Mouse (Mus musculus): Measurements from ENCODE around the gene Kidins220. TPM values are rescaled to one million over a fixed set of nuclear protein-coding genes. Genes with fewer than 3 reads are reported as not detected.

Kidins220 gene
- polyA plus RNA-seq, 1 experiment: 161 TPM

GRCm38 (mm10) chr12:24933206-24933775 is 41.4 kb upstream of the Kidins220 start:
- 67% methylated on average over 1 of the region's 1 CpGs for WGBS
- TF ChIP-seq POLR2A (IDR thresholded peaks at IDR 0.05; ENCODE audit: borderline replicate concordance, insufficient read depth, low read length) (no peak), CTCF (IDR thresholded peaks at IDR 0.05; ENCODE audit: borderline replicate concordance, insufficient read depth, low read depth, low read length) (no peak)
- Histone ChIP-seq H3K27me3 (ENCODE audit: control insufficient read depth, insufficient read depth, low read length) (no peaks in the 10 kb centered on the region), H3K27ac (ENCODE audit: insufficient read depth, low read length) (no peak overlapping the region), H3K4me3 (replicated peaks; ENCODE audit: insufficient read depth, low read depth, low read length) (no peak overlapping the region), H3K4me1 (ENCODE audit: control insufficient read depth, insufficient read depth, low read length) (peaks cover under 1% of the 10 kb centered on the region)
- DNase-seq: no peak

GRCm38 (mm10) chr12:24933996-24934395 is 40.7 kb upstream of the Kidins220 start:
- WGBS: 84% methylated on average over 3 of the region's 3 CpGs
- Histone ChIP-seq H3K4me3 (replicated peaks; ENCODE audit: insufficient read depth, low read depth, low read length) (no peak overlapping the region), H3K27me3 (ENCODE audit: control insufficient read depth, insufficient read depth, low read length) (no peaks in the 10 kb centered on the region), H3K27ac (ENCODE audit: insufficient read depth, low read length) (no peak overlapping the region), H3K4me1 (ENCODE audit: control insufficient read depth, insufficient read depth, low read length) (no peaks in the 10 kb centered on the region)
- no peak for TF ChIP-seq CTCF (IDR thresholded peaks at IDR 0.05; ENCODE audit: borderline replicate concordance, insufficient read depth, low read depth, low read length)
- no peak for TF ChIP-seq POLR2A (IDR thresholded peaks at IDR 0.05; ENCODE audit: borderline replicate concordance, insufficient read depth, low read length)
- no peak for DNase-seq

GRCm38 (mm10) chr12:24936281-24936680 is 38.4 kb upstream of the Kidins220 start:
- no peak for DNase-seq
- no peaks in the 10 kb centered on the region for H3K4me1 ChIP-seq (ENCODE audit: control insufficient read depth, insufficient read depth, low read length)
- H3K27ac ChIP-seq (ENCODE audit: insufficient read depth, low read length): no peak overlapping the region
- H3K4me3 ChIP-seq (replicated peaks; ENCODE audit: insufficient read depth, low read depth, low read length): no peak overlapping the region
- TF ChIP-seq POLR2A (IDR thresholded peaks at IDR 0.05; ENCODE audit: borderline replicate concordance, insufficient read depth, low read length) (no peak), CTCF (IDR thresholded peaks at IDR 0.05; ENCODE audit: borderline replicate concordance, insufficient read depth, low read depth, low read length) (no peak)
- no peaks in the 10 kb centered on the region for H3K27me3 ChIP-seq (ENCODE audit: control insufficient read depth, insufficient read depth, low read length)
- WGBS: 51% methylated on average over 1 of the region's 1 CpGs

DNA sequence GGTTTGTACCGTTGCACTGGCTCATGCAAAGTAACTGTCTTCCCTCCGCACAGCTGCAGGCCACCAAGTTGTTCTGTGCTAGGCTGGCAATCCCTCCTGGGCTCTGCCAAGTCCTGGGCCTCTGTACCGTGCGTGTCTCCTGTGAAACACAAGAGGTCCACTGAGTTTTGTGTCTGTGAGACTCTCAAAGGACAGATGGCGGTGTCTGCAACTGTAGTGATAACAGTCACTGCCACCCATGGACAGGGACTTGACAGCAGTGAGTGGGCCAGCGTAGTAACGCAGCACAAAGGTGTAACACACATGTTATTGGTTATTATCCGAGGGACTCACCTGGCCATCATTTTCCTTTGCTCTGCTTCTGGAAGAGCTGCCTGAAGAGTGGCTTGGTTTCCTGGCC is 35.4 kb upstream of the Kidins220 start:
- no peak for TF ChIP-seq POLR2A (IDR thresholded peaks at IDR 0.05; ENCODE audit: borderline replicate concordance, insufficient read depth, low read length)
- no peak for TF ChIP-seq CTCF (IDR thresholded peaks at IDR 0.05; ENCODE audit: borderline replicate concordance, insufficient read depth, low read depth, low read length)

GRCm38 (mm10) chr12:24942619-24943287 is 32.0 kb upstream of the Kidins220 start:
- WGBS: 75% methylated on average over 9 of the region's 9 CpGs
- DNase-seq: no peak
- no peaks in the 10 kb centered on the region for H3K4me1 ChIP-seq (ENCODE audit: control insufficient read depth, insufficient read depth, low read length)
- H3K27ac ChIP-seq (ENCODE audit: insufficient read depth, low read length): no peak overlapping the region
- H3K27me3 ChIP-seq (ENCODE audit: control insufficient read depth, insufficient read depth, low read length): no peaks in the 10 kb centered on the region
- TF ChIP-seq CTCF (IDR thresholded peaks at IDR 0.05; ENCODE audit: borderline replicate concordance, insufficient read depth, low read depth, low read length) (no peak), POLR2A (IDR thresholded peaks at IDR 0.05; ENCODE audit: borderline replicate concordance, insufficient read depth, low read length) (no peak)
- no peak overlapping the region for H3K4me3 ChIP-seq (replicated peaks; ENCODE audit: insufficient read depth, low read depth, low read length)

More for the DNA sequence above, 35.4 kb upstream of the Kidins220 start:
- no peak overlapping the region for H3K4me3 ChIP-seq (replicated peaks; ENCODE audit: insufficient read depth, low read depth, low read length)
- no peaks in the 10 kb centered on the region for H3K27me3 ChIP-seq (ENCODE audit: control insufficient read depth, insufficient read depth, low read length)
- H3K4me1 ChIP-seq (ENCODE audit: control insufficient read depth, insufficient read depth, low read length): no peaks in the 10 kb centered on the region
- DNase-seq: no peak
- H3K27ac ChIP-seq (ENCODE audit: insufficient read depth, low read length): no peak overlapping the region
- 86% methylated on average over 8 of the region's 8 CpGs for WGBS

DNA sequence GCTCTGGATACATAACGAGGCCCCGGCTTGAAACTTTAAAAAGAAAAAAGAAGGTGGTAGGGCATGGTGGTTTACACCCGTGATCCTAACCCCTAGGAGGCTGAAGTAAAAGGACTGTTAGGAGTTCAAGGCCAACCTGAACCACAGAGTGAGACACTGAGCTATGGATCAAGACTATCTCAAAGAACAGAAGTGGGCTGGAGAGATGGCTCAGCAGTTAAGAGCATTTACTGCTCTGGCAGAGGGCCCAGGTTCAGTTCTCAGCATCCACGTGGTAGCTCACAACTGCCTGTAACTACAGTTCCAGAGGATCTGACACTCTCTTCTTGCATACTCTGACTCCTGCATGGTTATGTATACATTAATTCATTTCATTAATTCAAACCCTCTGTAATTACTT is 31.3 kb upstream of the Kidins220 start:
- 74% methylated on average over 4 of the region's 4 CpGs for WGBS
- no peak overlapping the region for H3K4me3 ChIP-seq (replicated peaks; ENCODE audit: insufficient read depth, low read depth, low read length)
- no peaks in the 10 kb centered on the region for H3K27me3 ChIP-seq (ENCODE audit: control insufficient read depth, insufficient read depth, low read length)
- DNase-seq: no peak
- H3K4me1 ChIP-seq (ENCODE audit: control insufficient read depth, insufficient read depth, low read length): no peaks in the 10 kb centered on the region
- no peak overlapping the region for H3K27ac ChIP-seq (ENCODE audit: insufficient read depth, low read length)
- TF ChIP-seq CTCF (IDR thresholded peaks at IDR 0.05; ENCODE audit: borderline replicate concordance, insufficient read depth, low read depth, low read length) (no peak), POLR2A (IDR thresholded peaks at IDR 0.05; ENCODE audit: borderline replicate concordance, insufficient read depth, low read length) (no peak)

DNA sequence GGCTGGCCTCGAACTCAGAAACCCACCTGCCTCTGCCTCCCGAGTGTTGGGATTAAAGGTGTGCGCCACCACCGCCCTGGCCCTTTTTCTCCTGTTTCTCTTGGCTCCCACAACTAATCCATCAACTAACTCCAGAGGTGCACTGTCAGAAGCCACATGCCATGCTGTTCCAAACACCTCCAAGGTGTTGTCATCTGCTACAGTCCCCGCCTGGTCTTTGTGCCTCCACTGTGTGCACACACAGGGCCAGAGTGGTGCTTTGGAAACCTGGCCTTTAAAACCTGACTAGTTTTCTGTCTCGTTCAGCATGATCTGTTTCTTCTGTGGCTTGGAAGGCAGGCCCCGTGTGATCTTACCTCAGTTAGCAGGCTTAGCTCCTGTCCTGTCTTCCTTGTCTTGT is 30.1 kb upstream of the Kidins220 start:
- no peak overlapping the region for H3K4me3 ChIP-seq (replicated peaks; ENCODE audit: insufficient read depth, low read depth, low read length)
- no peak overlapping the region for H3K27ac ChIP-seq (ENCODE audit: insufficient read depth, low read length)
- H3K4me1 ChIP-seq (ENCODE audit: control insufficient read depth, insufficient read depth, low read length): no peaks in the 10 kb centered on the region
- 95% methylated on average over 7 of the region's 7 CpGs for WGBS
- no peaks in the 10 kb centered on the region for H3K27me3 ChIP-seq (ENCODE audit: control insufficient read depth, insufficient read depth, low read length)
- TF ChIP-seq CTCF (IDR thresholded peaks at IDR 0.05; ENCODE audit: borderline replicate concordance, insufficient read depth, low read depth, low read length) (no peak), POLR2A (IDR thresholded peaks at IDR 0.05; ENCODE audit: borderline replicate concordance, insufficient read depth, low read length) (no peak)
- no peak for DNase-seq

- Histone ChIP-seq H3K4me3 (replicated peaks; ENCODE audit: insufficient read depth, low read depth, low read length) (no peak overlapping the region), H3K4me1 (ENCODE audit: control insufficient read depth, insufficient read depth, low read length) (no peaks in the 10 kb centered on the region), H3K27ac (ENCODE audit: insufficient read depth, low read length) (no peak overlapping the region), H3K27me3 (ENCODE audit: control insufficient read depth, insufficient read depth, low read length) (no peaks in the 10 kb centered on the region)
- no peak for DNase-seq
- TF ChIP-seq POLR2A (IDR thresholded peaks at IDR 0.05; ENCODE audit: borderline replicate concordance, insufficient read depth, low read length) (no peak), CTCF (IDR thresholded peaks at IDR 0.05; ENCODE audit: borderline replicate concordance, insufficient read depth, low read depth, low read length) (no peak)
- 94% methylated on average over 14 of the region's 14 CpGs for WGBS
Measured at GRCm38 (mm10) chr12:24947065-24947464, 27.7 kb upstream of the Kidins220 start.
